ENCODE assay signal across 8 mouse cellular contexts in the genomic region with DNA sequence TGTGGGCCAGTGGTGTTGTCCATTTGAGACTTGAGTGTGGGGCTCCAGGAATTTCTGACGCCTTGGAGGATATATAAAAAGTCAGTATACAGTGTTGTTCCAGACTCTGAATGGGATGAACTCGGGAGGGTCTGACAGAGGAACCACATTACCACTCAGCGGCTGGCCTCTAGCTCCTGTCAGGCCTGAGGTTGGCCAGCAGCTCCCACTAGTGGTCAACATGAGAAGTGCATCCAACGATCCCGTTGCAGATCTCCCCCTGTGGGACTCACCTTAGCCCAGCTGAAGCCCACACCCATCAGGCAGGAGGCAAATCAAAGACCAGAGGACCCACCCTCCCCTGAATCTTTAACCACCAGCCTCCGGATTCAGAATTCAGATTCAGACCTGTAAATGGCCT. TPM values are rescaled to one million over a fixed set of nuclear protein-coding genes. Genes with fewer than 3 reads are reported as not detected.
DNase-seq lines count a peak whose midpoint lies in the region; ATAC-seq lines count a peak whose summit lies in the region.

No protein-coding gene starts in this region.

- H3K4me3 ChIP-seq in hindbrain, embryonic 13.5 days = no peak overlapping the region

- no peak overlapping the region for H3K9ac ChIP-seq in hindbrain, embryonic 13.5 days

- H3K27ac ChIP-seq in hindbrain, embryonic 13.5 days = no peak overlapping the region

- H3K27me3 ChIP-seq in hindbrain, embryonic 13.5 days = peaks cover 95% of the 10 kb centered on the region

- peak; percentile 52; the same call in 1 of the 2 replicates for ATAC-seq in hindbrain, embryonic 13.5 days (ENCODE audit: low FRiP score)

- DNase-seq in Muller cell, postnatal 12 days (ENCODE audit: inconsistent ontology term) = peak; percentile 60
- DNase-seq in cerebellum, adult 18-20 months = peak; percentile 64 to 73
- DNase-seq in forelimb bud, embryonic 11.5 days (ENCODE audit: low read depth, low spot score) = peak; percentile 82
- peak; percentile 77 for DNase-seq in layer of hippocampus, postnatal 14 days (ENCODE audit: low spot score in 2 of 2)
- peak; percentile 76 for DNase-seq in lung, postnatal 36 days
- peak; percentile 70 for DNase-seq in retina, postnatal 7 days (ENCODE audit: low read depth, low spot score)
- peak; percentile 70 for DNase-seq in urinary bladder, postnatal 14 days (ENCODE audit: low spot score)

- H3K4me1 ChIP-seq in hindbrain, embryonic 13.5 days (replicated peaks) = peaks cover 16% of the 10 kb centered on the region

- H3K36me3 ChIP-seq in hindbrain, embryonic 13.5 days = no peaks in the 10 kb centered on the region

- H3K4me2 ChIP-seq in hindbrain, embryonic 13.5 days = no peak overlapping the region

- H3K9me3 ChIP-seq in hindbrain, embryonic 13.5 days = no peaks in the 10 kb centered on the region

- WGBS in hindbrain, embryonic 13.5 days = under 1% methylated on average over 6 of the region's 6 CpGs

RNA-seq across cellular contexts. Expression of a gene that starts 1.9 kb away (rescaled TPM):
- polyA plus RNA-seq in hindbrain, embryonic 13.5 days (2015; fragmentation: Nextera tagmentation; extraction: Ambion mirVana) = 0.25 and 0.32 TPM in 2 replicates
- total RNA-seq in layer of hippocampus, postnatal 14 days (2021) = 1 to 10 TPM; 1.0 to 1.2 TPM
